Mouse (Mus musculus): ENCODE measurements around the gene Actr1b. TPM values are rescaled to one million over a fixed set of nuclear protein-coding genes. Genes with fewer than 3 reads are reported as not detected.

Gene Actr1b
- polyA plus RNA-seq, 1 experiment: 52.4 TPM

Other genes with a start within 250 kb of the Actr1b start
- gene Cnnm4, start 242.8 kb downstream of the Actr1b start, polyA plus RNA-seq (2012; ENCODE audit: insufficient read depth, insufficient read length, missing spikeins): 1.5 TPM in 2 replicates
- gene Cnnm3, start 202.6 kb downstream of the Actr1b start, polyA plus RNA-seq (2012; ENCODE audit: insufficient read depth, insufficient read length, missing spikeins): 7.2 and 7.3 TPM in 2 replicates
- 17.9 and 25.2 TPM in 2 replicates for gene Ankrd23, start 177.5 kb downstream of the Actr1b start, polyA plus RNA-seq (2012; ENCODE audit: insufficient read depth, insufficient read length, missing spikeins)
- gene Gm42417, start 175.0 kb downstream of the Actr1b start, polyA plus RNA-seq (2012; ENCODE audit: insufficient read depth, insufficient read length, missing spikeins): 4.1 and 7.8 TPM in 2 replicates
- 5.0 and 8.4 TPM in 2 replicates for gene Ankrd39, start 167.0 kb downstream of the Actr1b start, polyA plus RNA-seq (2012; ENCODE audit: insufficient read depth, insufficient read length, missing spikeins)
- 4.1 and 6.7 TPM in 2 replicates for gene Sema4c, start 156.1 kb downstream of the Actr1b start, polyA plus RNA-seq (2012; ENCODE audit: insufficient read depth, insufficient read length, missing spikeins)
- gene Fam178b, start 31.2 kb downstream of the Actr1b start, polyA plus RNA-seq (2012; ENCODE audit: insufficient read depth, insufficient read length, missing spikeins): not detected in 2 replicates
- gene Cox5b, start 23.0 kb downstream of the Actr1b start, polyA plus RNA-seq (2012; ENCODE audit: insufficient read depth, insufficient read length, missing spikeins): 5,769 and 6,142 TPM in 2 replicates
- not detected in 2 replicates for gene 4933424G06Rik, start 4.3 kb downstream of the Actr1b start, polyA plus RNA-seq (2012; ENCODE audit: insufficient read depth, insufficient read length, missing spikeins)
- not detected in 2 replicates for gene Zap70, start 47.4 kb upstream of the Actr1b start, polyA plus RNA-seq (2012; ENCODE audit: insufficient read depth, insufficient read length, missing spikeins)
- 13.6 and 17.8 TPM in 2 replicates for gene Tmem131, start 229.2 kb upstream of the Actr1b start, polyA plus RNA-seq (2012; ENCODE audit: insufficient read depth, insufficient read length, missing spikeins)